Mouse (Mus musculus) spleen, postnatal 4 days (tissue): ENCODE data around the gene Cdc6.

Source experiments
- DNase-seq, 2 experiments: peaks; one replicate each; pipeline ENCODE4 v3.0.0; 2022; ENCODE audit warnings: low spot score in 2 of 2

Gene Cdc6

GRCm38 (mm10) chr11:98961051-98961592 is 53.5 kb downstream of the Cdc6 start:
- DNase-seq: no peak

- DNase-seq: no peak
Observed at GRCm38 (mm10) chr11:98961766-98962165, 54.2 kb downstream of the Cdc6 start.

- no peak for DNase-seq
Observed at GRCm38 (mm10) chr11:98962421-98963095, 55.0 kb downstream of the Cdc6 start.

GRCm38 (mm10) chr11:98963191-98964021 is 55.8 kb downstream of the Cdc6 start:
- DNase-seq: peak in 1 of 2 experiments; percentile 62

GRCm38 (mm10) chr11:98964201-98964615 is 56.6 kb downstream of the Cdc6 start:
- no peak for DNase-seq

GRCm38 (mm10) chr11:98964616-98965415 is 57.2 kb downstream of the Cdc6 start:
- DNase-seq: no peak

GRCm38 (mm10) chr11:98965416-98966077 is 57.9 kb downstream of the Cdc6 start:
- no peak for DNase-seq

- no peak for DNase-seq
Observed at GRCm38 (mm10) chr11:98966499-98967141, 59.0 kb downstream of the Cdc6 start.

GRCm38 (mm10) chr11:98968079-98968478 is 60.5 kb downstream of the Cdc6 start:
- no peak for DNase-seq

GRCm38 (mm10) chr11:98968716-98969495 is 61.3 kb downstream of the Cdc6 start:
- no peak for DNase-seq

- DNase-seq: no peak
Observed at GRCm38 (mm10) chr11:98969496-98969927, 61.9 kb downstream of the Cdc6 start.

- DNase-seq: no peak
Observed at GRCm38 (mm10) chr11:98970191-98970925, 62.8 kb downstream of the Cdc6 start.

GRCm38 (mm10) chr11:98971316-98972031 is 63.9 kb downstream of the Cdc6 start:
- DNase-seq: no peak

GRCm38 (mm10) chr11:98972215-98972614 is 64.6 kb downstream of the Cdc6 start:
- peak; percentile 83 to 94 for DNase-seq

GRCm38 (mm10) chr11:98972801-98973360 is 65.3 kb downstream of the Cdc6 start:
- no peak for DNase-seq
